Mouse (Mus musculus): Measurements from ENCODE around the gene Rassf7.

Gene Rassf7

DNA sequence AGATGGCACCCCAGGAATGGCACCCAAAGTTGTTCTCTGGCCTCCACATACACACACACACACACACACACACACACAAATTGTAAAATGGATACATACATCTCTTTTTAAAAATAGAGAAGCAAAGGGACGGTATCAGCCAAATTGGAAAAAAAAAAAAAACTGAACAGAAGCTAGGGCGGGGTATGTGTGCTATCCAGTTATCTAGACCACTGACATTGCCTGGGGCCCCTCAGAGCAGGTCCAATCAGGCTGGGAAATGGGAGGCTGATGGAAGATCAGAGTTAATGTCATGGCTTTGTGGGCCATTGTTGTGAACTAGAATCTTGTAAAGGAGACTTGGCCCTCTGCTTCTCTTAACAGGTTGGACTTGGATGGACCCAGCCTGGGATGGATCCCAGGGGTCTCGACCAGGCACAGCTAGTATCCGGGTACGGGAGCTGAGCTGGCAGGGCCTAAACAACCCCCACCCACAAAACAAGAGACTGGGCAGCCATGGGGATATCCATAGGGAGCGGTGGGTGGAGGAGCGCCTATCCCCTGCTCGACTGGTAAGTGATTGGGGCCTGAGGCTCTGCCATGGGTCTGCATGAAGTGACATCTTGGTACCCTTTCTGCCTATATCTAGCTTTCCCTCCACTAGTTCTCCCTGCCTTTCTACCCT, 18.9 kb upstream of the Rassf7 start:
- DNase-seq (ENCODE audit: low read depth, low spot score) = no peak

DNA sequence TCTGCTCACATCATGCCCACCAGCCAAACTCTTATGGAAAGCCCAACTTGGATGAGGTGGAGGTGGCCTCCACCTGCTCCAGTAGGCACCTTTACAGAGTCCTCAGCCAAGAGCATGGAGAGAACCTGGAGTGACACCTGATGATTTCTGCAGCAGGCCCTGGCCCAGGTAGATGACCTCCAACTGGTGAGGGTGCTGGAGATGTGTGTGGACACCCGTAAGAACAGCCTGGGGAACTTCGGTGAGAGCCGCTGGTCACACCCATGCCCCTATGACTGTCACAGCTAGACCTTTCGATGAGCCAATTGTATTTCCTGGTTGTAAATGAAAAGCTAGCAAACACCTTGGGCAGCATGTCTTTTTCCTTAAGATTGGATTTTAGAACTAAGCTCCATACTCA, 17.5 kb upstream of the Rassf7 start:
- DNase-seq (ENCODE audit: low read depth, low spot score) = no peak

DNA sequence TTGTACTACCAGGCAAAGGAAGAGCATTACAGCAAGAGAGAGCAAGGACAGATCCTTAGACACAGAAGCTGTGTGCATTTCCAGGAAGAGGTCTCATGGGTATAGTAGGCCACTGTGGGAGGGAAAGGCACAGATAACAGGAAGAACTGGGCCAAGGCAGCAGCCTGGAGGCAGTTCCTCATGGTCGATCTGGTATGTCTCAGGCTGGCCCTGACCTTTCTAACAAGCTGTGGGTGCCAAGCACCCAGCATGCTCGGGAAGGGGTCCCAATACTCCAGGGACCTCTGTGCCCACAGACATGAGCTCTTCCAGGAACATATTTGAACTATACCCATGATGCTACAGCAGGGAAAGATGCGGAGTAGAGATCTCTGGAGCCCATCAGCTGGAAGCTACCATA, 11.1 kb upstream of the Rassf7 start:
- no peak for DNase-seq (ENCODE audit: low read depth, low spot score)

DNA sequence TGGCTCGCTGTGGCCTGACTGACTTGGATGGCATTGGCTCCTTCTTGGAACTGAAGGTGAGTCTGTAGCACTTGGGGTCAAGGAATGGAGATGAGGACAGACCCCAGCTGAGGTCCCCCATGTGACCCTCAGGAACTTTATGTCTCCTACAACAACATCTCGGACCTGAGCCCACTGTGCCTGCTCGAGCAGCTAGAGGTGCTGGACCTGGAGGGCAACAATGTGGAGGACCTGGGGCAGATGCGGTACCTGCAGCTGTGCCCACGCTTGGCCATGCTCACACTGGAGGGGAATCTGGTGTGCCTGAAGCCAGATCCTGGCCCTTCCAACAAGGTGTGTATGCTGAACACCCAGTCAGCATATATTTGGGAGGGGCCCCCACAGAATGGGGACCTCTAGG, 10.2 kb upstream of the Rassf7 start:
- no peak for DNase-seq (ENCODE audit: low read depth, low spot score)

DNA sequence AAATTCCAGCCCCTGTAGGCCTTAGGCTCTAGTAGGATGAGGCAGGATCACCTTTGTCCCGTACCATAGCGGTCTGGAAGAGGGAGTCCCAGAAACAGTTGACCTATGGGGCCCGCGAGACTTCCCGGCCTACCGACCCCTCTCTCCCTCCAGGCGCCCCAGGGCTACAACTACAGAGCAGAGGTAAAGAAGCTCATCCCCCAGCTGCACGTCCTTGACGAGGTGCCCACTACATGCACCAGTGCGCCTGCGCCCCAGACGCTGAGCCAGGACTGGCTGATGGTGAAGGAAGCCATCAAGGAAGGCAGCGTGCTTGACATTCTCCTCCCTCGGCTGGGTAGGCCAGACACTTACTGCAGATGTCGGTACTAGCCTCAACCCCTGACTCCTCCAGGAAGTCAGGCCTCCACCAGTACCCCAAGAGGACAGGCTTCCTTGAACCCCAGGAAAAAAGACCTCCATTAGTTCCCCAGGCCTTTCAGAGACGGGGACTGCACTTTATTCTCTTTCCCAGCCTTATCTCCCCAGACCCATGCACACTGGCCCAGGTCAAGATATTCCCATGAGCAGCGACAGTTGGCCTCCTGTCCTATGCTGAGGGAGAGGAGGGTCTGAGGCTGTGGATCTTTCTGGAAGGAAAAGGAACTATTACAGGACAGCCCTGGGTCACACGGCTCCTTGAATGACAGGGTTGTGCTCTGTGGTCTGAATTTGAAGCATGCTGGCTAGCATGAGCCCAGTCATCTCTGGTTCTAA, 9.3 kb upstream of the Rassf7 start:
- DNase-seq (ENCODE audit: low read depth, low spot score) = no peak

DNA sequence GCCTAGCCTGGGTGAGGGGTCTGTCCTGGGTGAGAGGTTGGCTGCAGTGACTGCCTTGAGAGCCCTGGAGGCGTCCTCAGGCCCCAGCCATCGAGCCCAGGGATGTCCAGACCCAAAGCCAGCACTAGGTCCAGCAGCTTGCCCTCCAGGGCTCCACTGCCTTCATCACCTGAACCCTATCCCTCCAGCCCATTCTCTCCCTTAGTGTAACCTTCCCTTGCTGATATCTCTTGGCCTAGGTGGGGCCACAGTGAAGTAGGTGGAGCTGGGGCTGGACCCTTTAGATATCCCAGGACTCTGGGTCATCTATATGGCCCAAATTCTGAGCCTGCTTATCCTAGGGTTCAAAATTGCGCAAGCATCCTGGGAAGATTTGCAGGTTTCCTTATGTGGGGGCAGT, 6.1 kb upstream of the Rassf7 start:
- no peak for DNase-seq (ENCODE audit: low read depth, low spot score)

DNA sequence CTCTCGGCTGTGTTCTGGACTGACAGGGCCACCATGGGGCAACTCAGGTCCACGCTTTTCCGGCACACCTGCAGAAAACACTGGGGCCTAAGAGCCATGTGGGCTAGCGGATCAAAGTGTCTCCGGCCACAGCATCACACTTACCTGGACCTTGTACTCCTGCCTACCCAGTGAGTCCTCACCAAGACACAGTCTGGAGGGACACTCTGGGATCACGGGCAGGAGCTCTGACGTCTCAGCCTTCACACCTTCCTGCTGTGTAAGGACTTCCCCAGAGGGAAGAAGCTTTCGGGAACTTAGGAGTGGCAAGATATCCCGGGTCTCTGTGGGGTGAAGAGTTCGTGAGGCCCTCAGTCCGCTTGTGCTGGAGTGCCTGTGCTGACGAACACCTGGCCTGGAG, 5.5 kb upstream of the Rassf7 start:
- no peak for DNase-seq (ENCODE audit: low read depth, low spot score)

DNA sequence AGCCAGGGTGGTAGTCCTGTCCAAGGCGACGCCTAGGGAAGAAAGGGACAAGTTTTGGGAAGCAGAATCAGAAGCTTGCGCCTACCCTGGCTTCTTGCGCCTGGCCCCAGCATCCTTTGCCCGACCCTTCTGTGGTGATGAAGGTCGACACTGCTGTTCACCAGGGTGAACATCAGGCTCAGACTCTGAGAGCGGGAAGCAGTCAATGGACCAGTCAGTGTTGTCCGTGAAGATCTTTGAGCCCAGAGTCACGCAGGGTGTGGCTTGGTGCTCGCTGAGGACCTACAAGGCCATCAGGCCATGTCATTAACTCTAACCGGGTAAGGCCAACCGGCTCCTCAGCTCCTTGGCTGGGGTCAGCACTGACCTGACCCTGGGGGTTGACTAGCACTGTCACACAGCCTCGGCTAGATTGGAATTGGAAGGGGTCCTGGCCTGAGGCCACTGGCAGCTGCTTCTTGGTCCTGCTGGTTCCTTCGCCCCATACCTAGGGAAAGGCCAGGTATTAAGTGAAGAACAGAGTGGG, 5.0 kb upstream of the Rassf7 start:
- no peak for DNase-seq (ENCODE audit: low read depth, low spot score)

DNA sequence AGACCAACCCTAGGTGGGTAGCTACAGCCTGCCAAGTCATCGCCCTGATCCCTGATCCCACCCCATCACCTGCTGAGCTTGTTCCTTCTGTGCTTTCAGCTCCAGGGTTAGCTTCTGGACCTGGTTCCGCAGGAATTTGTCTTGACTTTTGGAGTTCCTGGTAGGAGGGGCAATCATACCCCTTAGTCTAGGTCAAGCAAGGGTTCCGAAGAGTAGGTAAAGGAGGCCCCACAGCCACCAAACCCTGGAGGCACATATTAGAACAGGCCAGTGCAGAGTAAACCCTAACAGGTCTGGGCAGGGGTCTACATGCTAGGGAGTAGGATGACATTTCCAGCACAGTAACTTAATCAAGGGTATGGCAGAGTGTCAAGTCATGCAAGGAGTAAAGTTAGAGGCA, 2.5 kb upstream of the Rassf7 start:
- DNase-seq (ENCODE audit: low read depth, low spot score) = no peak

DNA sequence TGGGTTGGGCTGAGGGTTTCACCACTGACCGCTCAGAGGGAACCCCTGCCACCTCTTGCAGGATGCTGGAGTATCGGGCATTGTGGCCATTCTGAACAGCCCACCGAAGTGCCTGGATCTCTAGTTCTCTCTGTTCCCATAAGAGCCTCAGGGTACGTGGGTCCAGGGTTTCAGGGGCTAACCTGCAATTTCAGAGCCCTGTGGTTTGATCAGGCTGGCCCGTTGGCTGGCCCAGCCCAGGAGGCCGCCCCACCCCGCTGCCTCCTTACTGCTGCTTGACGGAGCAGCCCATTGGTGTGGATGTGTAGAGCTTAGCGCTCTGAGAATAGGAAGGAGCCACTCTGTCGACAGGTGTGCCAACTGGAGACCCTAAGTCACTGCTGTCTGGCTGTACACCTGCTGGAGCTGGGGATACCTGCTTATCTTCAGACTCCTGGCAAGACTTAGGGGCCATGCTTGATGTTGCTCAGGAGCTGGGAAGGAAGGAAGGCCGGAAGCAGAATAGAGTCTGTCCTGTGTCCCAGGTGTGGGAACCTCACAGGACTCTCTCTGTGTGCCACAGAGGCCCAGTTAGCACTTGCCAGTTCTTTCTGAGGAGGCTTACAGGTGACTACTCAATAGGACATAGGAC, 1.9 kb upstream of the Rassf7 start, which contains the start of gene Lmntd2:
Gene Lmntd2, minus strand, starts transcription at position 476 of the 631 bp plus-strand sequence.
- DNase-seq (ENCODE audit: low read depth, low spot score) = no peak

DNA sequence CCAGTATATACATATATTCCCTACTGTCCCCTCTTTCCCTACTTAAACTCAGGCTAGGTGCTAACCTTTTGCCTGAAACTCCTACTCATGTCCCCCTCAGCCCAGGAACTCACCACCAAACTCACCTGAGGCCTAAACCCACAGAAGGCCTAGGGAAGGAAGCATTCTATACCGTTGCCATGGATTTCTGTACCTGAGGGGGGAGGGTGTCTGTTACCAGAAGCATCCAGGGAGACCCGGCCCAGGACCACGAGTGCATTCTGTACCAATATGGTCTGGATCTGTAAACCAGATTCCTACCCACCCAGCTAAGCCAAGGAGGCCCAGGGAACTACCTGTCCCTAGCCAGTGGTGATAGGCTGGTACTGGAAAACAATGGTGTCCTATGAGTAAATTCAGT, 1.4 kb upstream of the Rassf7 start:
- DNase-seq (ENCODE audit: low read depth, low spot score) = no peak

DNA sequence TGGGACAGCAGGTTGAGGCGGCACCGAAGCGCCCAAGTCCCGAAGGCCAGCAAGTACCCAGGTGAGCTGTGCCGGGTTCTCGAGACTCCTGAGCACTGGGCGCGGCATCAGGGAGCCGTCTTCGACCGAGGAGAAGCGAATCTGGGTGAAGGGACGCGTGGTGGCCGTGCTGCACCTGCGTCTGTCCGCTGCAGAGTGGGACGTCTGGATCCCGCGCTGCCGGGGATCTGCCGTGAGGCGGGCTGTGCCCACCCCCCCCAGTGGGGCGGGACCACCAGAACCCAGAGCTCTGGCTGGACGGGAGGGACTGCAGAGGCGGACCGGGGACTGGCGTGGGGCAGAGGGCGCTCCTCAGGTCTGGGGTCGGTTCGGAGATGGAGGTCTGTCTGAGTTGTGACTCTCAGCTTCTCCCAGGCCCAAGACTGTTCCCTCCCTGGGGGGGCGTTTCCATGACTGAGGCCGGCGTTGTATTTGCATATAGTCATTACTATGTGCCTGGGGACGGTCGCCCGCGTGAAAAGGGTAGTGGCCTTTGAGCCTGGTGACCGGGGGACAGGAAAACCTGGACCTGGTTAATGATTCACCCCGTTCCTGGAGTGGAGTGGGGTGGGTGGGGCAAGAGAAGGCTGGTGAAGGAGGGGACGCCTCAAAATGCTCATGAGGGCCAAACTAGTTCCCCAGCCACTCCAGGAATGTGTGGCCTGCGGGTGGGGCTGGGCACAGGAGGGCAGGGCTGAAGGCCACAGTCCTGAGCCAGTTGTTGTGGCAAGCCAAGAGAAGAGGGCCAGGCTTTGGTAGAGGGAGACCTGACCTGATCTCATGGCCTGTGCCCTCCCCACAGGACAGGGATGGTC, 447 bp downstream of the Rassf7 start:
- no peak for DNase-seq (ENCODE audit: low read depth, low spot score)

DNA sequence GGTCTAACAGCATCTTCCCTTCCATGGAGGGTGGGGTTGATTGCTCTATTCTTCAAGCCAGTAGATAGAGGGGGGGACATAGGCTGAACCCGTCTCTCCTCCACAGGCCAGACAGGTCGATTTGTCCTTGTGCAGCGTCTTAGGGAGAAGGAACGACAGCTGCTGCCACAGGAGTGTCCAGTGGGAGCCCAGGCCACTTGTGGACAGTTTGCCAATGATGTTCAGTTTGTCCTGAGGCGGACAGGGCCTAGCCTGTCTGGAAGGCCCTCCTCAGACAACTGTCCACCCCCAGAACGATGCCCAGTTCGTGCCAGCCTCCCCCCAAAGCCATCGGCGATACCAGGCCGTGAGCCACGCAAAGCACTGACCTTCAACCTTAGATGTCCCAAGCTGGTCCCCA, 1.2 kb downstream of the Rassf7 start:
- no peak for DNase-seq (ENCODE audit: low read depth, low spot score)

DNA sequence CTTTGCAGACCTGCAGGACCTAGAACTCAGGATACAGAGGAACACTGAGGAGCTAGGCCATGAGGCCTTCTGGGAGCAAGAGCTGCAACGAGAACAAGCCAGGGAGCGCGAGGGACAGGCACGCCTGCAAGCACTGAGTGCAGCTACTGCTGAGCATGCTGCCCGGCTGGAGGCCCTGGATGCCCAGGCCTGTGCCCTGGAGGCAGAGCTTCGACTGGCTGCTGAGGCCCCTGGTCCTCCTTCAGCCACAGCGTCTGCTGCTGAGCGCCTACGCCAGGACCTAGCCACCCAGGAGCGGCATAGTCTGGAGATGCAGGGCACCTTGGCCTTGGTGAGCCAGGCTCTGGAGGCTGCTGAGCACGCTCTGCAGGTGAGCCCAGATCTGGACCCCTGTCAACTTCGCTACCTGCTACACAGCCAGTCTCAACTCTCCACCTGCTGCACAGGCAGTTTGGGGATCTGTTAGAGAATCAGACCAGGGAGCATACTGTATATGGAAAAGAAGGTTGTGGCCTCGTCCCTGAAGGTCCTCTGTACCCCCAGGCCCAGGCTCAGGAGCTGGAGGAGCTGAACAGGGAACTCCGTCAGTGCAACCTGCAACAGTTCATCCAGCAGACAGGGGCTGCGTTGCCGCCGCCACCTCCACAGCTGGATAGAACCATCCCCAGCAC, 1.8 kb downstream of the Rassf7 start:
- no peak for DNase-seq (ENCODE audit: low read depth, low spot score)

DNA sequence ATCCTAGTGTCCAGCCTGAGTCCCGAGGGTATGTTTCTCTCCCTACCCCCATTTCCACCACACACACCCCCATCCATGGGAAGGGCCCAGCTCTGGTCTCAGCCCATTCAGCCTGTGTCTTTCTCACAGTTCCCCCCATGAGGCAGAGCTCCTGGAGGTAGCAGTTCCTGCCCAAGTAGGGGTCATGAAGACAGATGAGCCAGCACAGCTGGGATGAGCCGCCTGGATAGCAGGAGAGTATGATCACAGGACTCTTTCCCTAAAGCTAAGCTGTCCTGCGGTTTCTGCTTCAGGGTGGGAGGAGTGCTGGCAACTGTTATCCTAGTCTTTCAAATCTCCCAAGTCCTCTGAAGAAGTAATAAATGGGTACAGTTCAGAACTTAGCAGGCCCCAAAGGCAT, 2.5 kb downstream of the Rassf7 start:
- no peak for DNase-seq (ENCODE audit: low read depth, low spot score)

DNA sequence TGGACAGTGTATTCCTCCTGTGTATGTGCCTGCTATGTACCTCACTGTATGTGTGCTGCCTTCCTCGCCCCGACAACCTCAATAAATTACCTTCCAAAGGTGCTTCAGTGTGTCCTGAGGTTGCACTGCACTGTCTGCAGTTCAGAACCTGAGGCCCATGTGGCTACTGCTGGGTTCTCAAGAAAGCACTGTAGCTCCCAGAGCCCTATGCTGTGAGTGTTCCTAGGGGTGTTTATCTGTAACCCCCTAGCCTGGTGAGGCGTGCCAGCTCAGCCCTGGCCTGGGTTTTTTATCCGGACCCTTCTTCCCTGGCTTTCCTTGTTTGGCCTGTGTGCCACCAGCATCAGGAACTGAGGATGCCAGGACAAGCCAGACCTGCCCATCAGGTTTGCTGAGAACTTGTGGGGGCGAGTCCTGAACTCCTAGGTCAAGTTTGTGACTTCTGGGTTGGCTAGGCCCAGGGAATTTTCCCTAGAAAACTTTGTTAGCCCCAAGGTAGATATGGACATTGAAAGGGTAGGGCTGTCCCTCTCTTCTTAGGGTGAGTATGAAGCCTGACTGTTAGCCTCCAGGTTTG, 3.0 kb downstream of the Rassf7 start:
- DNase-seq (ENCODE audit: low read depth, low spot score) = no peak

DNA sequence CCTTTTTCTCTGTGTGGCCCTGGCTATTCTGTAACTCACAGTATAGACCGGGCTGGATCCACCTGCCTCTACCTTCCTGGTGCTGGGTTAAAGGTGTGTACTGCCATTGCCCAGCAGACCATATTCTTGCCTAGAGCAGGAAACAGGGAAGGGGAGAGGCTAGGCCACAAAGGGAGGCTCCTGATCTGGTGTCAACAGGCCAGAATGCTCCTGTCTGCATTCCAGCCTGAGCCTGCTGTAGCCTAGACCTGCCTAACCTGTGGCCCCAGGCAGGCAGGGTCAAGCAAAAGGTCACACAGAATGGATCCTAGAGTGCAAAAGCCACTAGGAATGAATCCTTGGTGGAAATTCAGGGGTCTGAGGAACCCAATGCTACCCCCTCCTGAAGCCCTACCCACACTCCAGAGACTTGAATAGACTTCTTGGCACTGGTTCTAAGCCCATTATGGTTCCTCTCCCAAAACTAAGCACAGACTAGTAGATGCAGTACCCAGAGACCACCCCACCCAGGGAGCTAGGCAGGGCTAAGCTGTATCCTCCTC, 4.0 kb downstream of the Rassf7 start:
- no peak for DNase-seq (ENCODE audit: low read depth, low spot score)

DNA sequence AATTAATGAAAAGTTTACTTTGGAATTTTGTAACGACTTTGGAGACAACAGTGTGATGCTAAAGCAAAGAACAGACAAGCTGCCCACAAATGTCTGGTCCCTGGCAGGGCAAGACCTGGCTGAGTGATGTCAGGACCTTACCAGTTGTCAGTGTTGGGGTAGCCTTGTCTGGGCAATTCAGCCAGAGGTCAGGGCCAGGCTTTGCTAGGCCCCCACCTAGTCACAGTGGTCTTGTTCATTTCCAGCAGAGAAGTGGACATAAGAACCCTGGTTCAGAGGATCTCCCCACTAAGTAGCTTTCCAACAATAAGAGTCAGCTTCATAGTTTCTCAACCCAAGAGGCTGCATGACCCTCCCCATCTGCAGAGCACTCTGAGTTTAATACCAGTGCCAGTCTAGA, 4.7 kb downstream of the Rassf7 start:
- DNase-seq (ENCODE audit: low read depth, low spot score) = no peak

DNA sequence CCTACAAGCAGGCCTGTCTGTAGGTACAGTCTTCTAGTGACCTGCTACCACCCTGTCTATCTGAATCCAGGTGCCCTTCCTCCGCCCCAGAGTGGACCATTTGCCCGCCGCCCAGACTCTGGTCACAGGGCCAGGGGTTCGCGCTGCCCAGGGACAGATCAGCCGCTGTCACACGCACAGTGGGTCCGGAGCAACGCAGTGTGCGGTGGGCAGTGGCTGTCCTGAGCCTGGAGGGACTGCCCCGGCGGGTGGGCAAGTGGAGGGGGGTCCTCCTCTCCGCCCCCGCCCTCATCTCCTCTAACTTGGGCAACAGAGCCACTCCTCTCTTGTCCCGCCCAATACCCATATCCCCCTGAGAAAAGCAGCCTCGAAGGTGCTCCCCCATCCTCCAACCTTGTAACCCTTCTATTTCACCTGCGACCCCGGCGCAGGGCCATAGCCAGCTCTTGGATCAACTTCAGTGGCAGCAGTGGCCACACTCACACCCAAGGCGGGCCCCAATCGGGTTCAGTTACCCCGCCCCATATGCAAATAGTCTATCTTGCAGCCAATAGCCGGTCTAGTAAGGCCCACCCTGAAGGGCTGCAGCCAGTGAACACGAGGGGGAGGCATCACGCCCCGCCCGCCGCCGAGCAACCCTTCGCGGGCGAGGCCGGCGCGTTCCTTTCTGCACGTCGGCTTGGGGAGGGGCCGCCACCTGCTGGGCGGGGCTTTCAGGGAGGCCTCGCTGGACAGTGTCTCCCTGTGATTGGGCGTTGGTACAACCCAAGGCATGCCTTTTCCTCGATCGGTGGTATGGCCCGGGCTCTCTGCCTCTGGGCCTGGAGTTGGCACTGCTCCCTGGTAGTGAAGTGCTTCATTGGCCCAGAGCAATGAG, 5.8 kb downstream of the Rassf7 start:
- DNase-seq (ENCODE audit: low read depth, low spot score) = peak; percentile 93

DNA sequence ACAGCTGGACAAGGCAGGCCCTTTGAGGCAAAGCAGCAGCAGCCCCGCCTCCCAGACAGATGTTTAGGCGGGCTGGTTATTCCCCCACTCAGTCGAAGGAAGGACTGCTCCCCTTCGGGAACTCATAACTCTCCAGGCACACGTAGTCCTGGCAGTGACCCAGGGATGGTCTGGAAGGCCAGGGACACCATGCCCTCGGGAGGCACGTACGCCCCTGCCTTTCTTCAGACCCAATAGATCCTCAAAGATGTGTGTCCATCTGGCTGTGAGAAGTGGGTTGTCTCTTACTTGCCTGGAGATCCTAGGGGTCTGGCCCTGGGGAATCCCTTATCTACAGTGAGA, 6.4 kb downstream of the Rassf7 start:
- no peak for DNase-seq (ENCODE audit: low read depth, low spot score)
